Mouse (Mus musculus) liver, embryonic 14.5 days (tissue): ENCODE results near the gene Tekt3. TPM values are rescaled to one million over a fixed set of nuclear protein-coding genes. Genes with fewer than 3 reads are reported as not detected.

Experiments used
- ATAC-seq: fragments of 200-750 bp; cut with Nextera tagmentation; 2 replicates; pipeline ENCODE4 v1.8.0; 2017; ENCODE audit warnings: moderate number of reproducible peaks, mild to moderate bottlenecking, moderate library complexity; ENCODE audit not compliant: insufficient read depth
- DNase-seq, 3 experiments: peaks; one replicate each; pipeline ENCODE4 v3.0.0-alpha.2; 2012 to 2013; ENCODE audit warnings: low read depth in 3 of 3, low spot score in 3 of 3
- H3K27ac ChIP-seq: fragments of 300-500 bp; sonication (generic); 2 replicates; pipeline ENCODE4 v1.5.1; 2014; ENCODE audit warnings: moderate library complexity, mild to moderate bottlenecking, control low read depth, inconsistent platforms
- H3K27me3 ChIP-seq: fragments of 300-500 bp; sonication (generic); 2 replicates; pipeline ENCODE4 v1.6.1; 2014; ENCODE audit warnings: mild to moderate bottlenecking, low read length, moderate library complexity; ENCODE audit not compliant: control insufficient read depth, insufficient read depth
- H3K36me3 ChIP-seq: fragments of 300-500 bp; sonication (generic); replicated peaks from 2 replicates; pipeline ENCODE4 v1.6.1; 2014; ENCODE audit warnings: low read depth; ENCODE audit not compliant: control insufficient read depth, insufficient read depth
- H3K4me1 ChIP-seq, 2 experiments: fragments of 200-500 bp in 1 of 2; fragments of 300-500 bp in 1 of 2; sonication (generic) in 1 of 2; replicated peaks; 2 replicates each; pipeline ENCODE4 v1.6.1; 2012 to 2014; ENCODE audit warnings: antibody characterized with exemption in 1 of 2, inconsistent platforms in 1 of 2, low read length in 1 of 2; ENCODE audit not compliant: control insufficient read depth in 2 of 2, insufficient read depth in 2 of 2
- H3K4me2 ChIP-seq: fragments of 300-500 bp; sonication (generic); 2 replicates; pipeline ENCODE4 v1.6.1; 2014; ENCODE audit warnings: low read depth, mild to moderate bottlenecking, control low read depth, moderate library complexity
- H3K4me3 ChIP-seq, 2 experiments: fragments of 200-500 bp in 1 of 2; fragments of 300-500 bp in 1 of 2; sonication (generic) in 1 of 2; 2 replicates each; pipeline ENCODE4 v1.5.1; 2012 to 2014; ENCODE audit warnings: low read depth in 2 of 2, low read length in 2 of 2, mild to moderate bottlenecking in 2 of 2, control low read depth in 1 of 2, inconsistent platforms in 1 of 2, moderate library complexity in 1 of 2; ENCODE audit not compliant: insufficient read depth in 1 of 2
- H3K9ac ChIP-seq: fragments of 300-500 bp; sonication (generic); replicated peaks from 2 replicates; pipeline ENCODE4 v1.6.1; 2014; ENCODE audit warnings: mild to moderate bottlenecking, control low read depth, moderate library complexity
- H3K9me3 ChIP-seq: fragments of 300-500 bp; sonication (generic); 2 replicates; pipeline ENCODE4 v1.6.1; 2016; ENCODE audit warnings: low read length, mixed read lengths; ENCODE audit not compliant: control insufficient read depth
- CTCF ChIP-seq: IDR thresholded peaks from 2 replicates; pipeline ENCODE4 v1.5.1; 2016; ENCODE audit warnings: antibody characterized with exemption, low read depth, control low read depth
- EP300 ChIP-seq: IDR thresholded peaks from 2 replicates; pipeline ENCODE4 v1.6.1; 2016; ENCODE audit warnings: antibody characterized with exemption, low read depth
- WGBS: fragments of 180-500 bp; shearing (Covaris S2); extraction: QIAGEN DNeasy Blood & Tissue Kit; methylation state at CpG from one replicate; pipeline ENCODE4 v1.1.7; 2014; ENCODE audit not compliant: insufficient replicate concordance; 5-methylcytosine and 5-hydroxymethylcytosine counted together
- polyA plus RNA-seq, 2 experiments: library from polyadenylated mRNA; depleted of rRNA in 1 of 2; stranded (reverse) in 1 of 2; unstranded in 1 of 2; fragments of >200 nt; fragmentation: Nextera tagmentation in 1 of 2; extraction: Ambion mirVana in 1 of 2; gene quantifications; 2 replicates each; pipeline versions ENCODE4 v1.2.1 to v1.2.3; 2012 to 2014

Gene Tekt3
- polyA plus RNA-seq, 2 experiments: not detected

DNA sequence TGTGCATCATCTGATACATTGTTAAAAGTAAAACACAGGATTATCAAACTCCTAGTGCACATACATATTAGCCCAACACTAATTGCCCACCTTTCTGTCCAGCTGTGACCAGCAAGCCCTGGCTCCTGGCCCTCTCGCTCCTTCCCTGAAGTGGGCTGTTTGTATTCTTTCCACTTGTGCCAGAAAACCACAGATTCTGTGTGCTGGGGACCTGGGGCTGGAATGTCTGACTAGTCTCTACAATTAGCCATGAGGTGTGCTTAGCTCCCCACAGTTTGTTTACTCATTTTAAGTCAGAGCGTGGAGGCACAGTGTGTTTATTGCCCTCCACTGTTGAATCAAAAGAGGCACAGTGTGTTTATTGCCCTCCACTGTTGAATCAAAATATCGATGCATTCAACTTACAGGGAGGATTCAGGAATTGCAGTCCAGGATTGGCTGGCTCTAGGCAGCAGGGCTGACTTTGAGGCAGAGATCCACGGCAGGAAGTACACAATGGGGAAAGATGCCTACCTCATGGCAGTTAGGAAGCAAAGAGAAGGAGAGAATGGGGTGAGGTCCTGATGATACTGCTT, 61.4 kb downstream of the Tekt3 start:
- 55% methylated on average over 4 of the region's 4 CpGs for WGBS
- Histone ChIP-seq H3K27ac (no peak overlapping the region), H3K9ac (no peak overlapping the region), H3K4me1 (0 out of 4 replicates have a peak, but pooled peaks cover 0 to 4% of the 10 kb centered on the region in 2 experiments), H3K4me3 (no peak overlapping the region), H3K27me3 (no peaks in the 10 kb centered on the region; the same call in 1 of the 2 replicates), H3K4me2 (no peak overlapping the region), H3K36me3 (no peaks in the 10 kb centered on the region), H3K9me3 (no peaks in the 10 kb centered on the region)
- TF ChIP-seq EP300: no peak
- no peak for TF ChIP-seq CTCF
- no peak for DNase-seq
- ATAC-seq: no peak

DNA sequence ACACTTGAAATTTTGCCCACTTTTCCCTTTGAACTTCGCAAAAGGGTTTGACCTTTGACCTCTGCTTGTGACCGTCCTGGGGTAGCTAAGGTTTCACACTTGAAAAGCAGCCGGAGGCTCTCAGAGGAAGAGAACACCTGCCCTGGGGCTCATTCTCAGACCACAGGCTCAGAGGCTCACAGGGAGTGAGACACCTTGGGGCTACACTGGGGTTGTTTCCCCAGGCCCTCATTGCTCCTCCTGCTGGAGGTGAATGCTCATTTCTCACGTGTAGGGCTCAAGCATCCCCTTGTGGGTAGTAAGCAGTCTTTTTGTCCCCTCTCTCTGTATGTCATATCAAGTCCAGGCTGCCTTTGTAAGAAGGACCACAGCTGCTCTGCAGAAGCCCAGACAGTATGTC, 62.9 kb downstream of the Tekt3 start:
- 26% methylated on average over 4 of the region's 4 CpGs for WGBS
- no peak for DNase-seq
- Histone ChIP-seq H3K27me3 (no peaks in the 10 kb centered on the region; the same call in none of the 2 replicates), H3K4me3 (no peak overlapping the region), H3K4me1 (0 out of 4 replicates have a peak, but pooled peaks cover 0 to 4% of the 10 kb centered on the region in 2 experiments), H3K36me3 (no peaks in the 10 kb centered on the region), H3K9me3 (no peaks in the 10 kb centered on the region), H3K4me2 (no peak overlapping the region), H3K27ac (no peak overlapping the region), H3K9ac (no peak overlapping the region)
- no peak for ATAC-seq
- TF ChIP-seq EP300 (no peak), CTCF (peak; percentile 36)

DNA sequence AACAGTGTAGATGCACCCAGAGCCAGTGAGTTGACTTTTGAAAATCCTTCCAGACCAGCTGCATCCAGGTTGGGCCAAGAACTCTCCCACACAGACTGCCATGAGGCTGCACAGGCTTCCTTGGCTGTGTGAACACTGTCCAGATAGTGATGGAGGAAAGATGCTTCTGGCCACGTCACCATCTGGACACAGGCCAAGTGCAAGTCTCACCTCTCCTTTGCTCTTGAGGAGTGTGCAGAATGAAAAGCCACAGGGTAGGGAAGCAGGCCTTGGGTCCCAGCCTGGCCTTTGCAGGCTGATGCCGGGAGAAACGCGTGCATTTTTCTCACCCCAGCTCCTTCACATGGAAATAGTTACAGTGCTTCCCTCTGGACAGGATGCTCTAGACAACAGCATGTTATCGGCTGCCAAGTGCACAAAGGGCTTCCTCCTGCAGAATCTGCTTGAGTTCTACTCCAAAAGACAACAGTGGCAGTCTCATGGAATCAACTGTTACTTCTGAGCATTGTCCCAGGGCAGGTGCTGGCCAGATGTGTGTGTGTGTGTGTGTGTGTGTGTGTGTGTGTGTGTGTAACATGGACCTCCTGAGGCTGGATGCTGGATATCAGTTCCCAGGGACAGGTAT, 64.5 kb downstream of the Tekt3 start:
- Histone ChIP-seq H3K27me3 (peaks cover 8% of the 10 kb centered on the region), H3K9ac (no peak overlapping the region), H3K4me2 (no peak overlapping the region), H3K36me3 (no peaks in the 10 kb centered on the region), H3K9me3 (no peaks in the 10 kb centered on the region), H3K4me1 (0 out of 4 replicates have a peak, but pooled peaks cover 0 to 2% of the 10 kb centered on the region in 2 experiments), H3K27ac (no peak overlapping the region), H3K4me3 (no peak overlapping the region)
- TF ChIP-seq EP300: no peak
- TF ChIP-seq CTCF: no peak
- DNase-seq: no peak
- no peak for ATAC-seq
- WGBS: 57% methylated on average over 5 of the region's 5 CpGs

DNA sequence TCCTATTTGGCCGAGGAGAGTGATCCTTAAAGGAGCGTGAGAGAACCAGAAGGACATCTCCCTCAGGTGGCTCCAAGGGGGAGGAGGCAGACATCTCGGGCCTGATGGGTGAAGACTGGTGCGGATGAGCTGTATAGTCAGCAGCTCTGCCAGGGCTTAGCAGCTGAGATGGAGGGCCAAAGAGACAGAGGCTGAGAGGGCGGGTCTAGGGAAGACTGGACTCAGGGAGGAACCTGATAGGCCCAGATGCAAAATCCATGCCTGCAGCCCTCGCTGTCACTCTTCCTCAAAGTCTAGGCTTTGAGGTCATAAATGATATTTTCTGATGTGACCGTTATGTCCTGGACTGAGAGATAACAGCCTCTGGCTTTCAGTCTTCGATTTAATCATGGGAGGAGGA, 65.5 kb downstream of the Tekt3 start:
- DNase-seq: no peak
- 50% methylated on average over 8 of the region's 8 CpGs for WGBS
- Histone ChIP-seq H3K9me3 (no peaks in the 10 kb centered on the region), H3K9ac (no peak overlapping the region), H3K4me1 (0 out of 4 replicates have a peak, but pooled peaks cover 0 to 2% of the 10 kb centered on the region in 2 experiments), H3K36me3 (no peaks in the 10 kb centered on the region), H3K4me2 (no peak overlapping the region), H3K27me3 (peaks cover 18% of the 10 kb centered on the region), H3K4me3 (no peak overlapping the region), H3K27ac (no peak overlapping the region)
- no peak for TF ChIP-seq EP300
- TF ChIP-seq CTCF: no peak
- no peak for ATAC-seq

DNA sequence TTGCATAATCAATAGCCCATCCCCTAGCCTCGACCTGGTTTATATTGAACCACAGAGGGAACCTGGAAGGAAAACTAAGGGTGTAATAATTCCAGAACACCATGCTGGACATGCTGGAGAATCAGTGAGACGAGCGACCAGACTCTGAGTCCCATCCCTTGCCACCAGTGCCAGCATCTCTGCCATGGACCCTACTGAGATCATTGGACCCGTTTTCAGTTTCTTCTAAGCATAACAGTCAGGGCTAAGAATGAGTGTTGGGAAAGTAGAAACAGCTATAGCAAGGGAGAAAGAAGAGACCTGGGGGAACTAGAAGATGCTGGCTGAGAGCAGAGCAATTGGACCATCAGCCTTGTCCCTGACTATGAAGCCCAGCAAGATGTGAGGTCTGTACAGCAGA, 66.1 kb downstream of the Tekt3 start:
- ATAC-seq (no peak), DNase-seq (no peak)
- Histone ChIP-seq H3K27me3 (peaks cover 23% of the 10 kb centered on the region), H3K36me3 (no peaks in the 10 kb centered on the region), H3K27ac (no peak overlapping the region), H3K4me2 (no peak overlapping the region), H3K4me3 (no peak overlapping the region), H3K4me1 (0 out of 4 replicates have a peak, but pooled peaks cover 0 to 2% of the 10 kb centered on the region in 2 experiments), H3K9me3 (no peaks in the 10 kb centered on the region), H3K9ac (no peak overlapping the region)
- 56% methylated on average over 4 of the region's 4 CpGs for WGBS
- TF ChIP-seq CTCF: no peak
- no peak for TF ChIP-seq EP300
